Mouse (Mus musculus): ENCODE data around the gene Zbtb12.
A peak's percentile ranks its signal among the peaks of the same experiment; 100 is the strongest.
"Not testable (repeated sequence)": the region's sequence is repeated elsewhere in the genome, so short reads cannot be mapped to it uniquely, and the experiment has no call there.

Gene Zbtb12

DNA sequence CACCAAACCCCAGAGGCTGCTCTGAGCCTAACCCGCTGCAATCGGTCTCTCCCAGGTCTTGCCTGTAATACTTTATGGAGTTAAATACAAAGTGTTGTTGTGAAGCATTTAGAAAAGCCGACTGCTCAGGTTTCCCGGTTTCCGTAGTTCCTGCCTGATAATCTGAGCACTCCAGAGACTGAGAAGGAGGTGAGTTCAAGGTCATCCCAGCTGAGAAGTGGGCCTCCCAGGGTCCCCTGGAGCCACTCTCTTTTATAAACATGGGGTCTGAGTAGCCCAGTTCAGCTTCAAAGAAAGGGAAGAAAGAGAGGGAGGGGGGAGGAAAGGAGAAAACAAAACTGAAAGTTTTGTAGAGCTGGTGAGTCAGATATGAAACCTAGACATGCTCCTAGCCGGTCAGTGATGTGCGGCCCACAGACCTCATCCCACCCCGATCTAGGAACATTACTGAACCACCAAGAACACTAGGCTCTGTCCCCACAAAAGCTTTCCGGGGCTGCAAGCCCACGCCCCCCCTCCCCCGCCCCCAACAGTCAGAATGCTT lies at the start of gene Zbtb12:
Gene Zbtb12 (plus strand): TSS at position 148 of the 544 bp plus-strand sequence.
- no peak for DNase-seq (ENCODE audit: extremely low spot score)

DNA sequence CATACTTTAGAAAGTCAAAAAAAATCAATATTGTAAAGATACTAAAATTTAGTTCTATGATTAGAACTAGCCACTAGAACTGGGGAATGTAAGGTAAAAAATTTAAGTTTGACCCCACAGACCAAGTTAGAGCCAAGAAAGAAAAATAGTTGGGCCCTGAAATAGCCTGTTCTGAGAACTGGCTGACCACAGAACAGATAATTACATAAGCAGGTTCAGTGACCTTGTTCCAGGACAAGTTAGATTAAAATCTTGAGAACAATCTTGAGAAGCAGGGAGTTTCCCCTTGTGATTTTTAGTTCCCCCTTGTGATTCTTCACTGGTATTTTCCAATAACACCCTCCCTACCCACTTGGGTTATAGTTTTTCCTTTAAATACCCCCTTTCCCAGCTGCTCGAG lies 48.5 kb upstream of the Zbtb12 start:
- DNase-seq (ENCODE audit: extremely low spot score): not testable (repeated sequence)

DNA sequence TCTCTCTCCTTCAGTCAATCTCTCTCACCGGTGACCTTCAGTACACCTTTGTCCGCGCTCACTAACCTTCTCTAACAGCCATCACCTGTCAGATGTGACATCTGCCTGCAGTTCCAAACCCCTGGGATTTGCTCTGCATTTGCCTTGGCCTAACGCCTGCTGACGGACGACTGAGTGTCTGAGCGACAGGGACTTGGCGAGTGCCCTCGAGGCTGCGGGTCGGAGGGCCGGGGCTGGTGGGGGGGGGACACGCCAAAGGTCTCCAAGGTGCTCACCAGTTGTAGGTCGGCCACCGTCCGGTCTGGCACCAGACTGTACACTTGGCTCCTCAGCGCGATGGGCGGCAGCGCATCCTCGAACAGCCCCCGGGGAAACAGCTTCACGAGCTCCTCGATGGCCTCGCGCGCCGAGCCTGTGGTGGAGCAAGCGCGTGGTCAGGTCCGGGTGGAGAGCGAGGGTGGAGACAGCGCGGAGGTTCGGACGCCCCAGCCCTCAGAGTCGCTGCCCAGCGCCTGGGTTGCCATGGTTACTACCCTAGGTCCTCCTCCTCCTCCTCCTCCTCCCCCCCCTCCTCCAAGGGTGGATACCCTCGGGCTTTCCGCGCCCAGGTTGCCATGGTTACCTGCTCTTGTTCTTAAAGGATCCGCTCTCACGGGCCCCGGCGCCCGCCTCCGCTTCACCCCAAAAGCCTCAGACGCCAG lies 43.0 kb upstream of the Zbtb12 start:
- DNase-seq (ENCODE audit: extremely low spot score): no peak

DNA sequence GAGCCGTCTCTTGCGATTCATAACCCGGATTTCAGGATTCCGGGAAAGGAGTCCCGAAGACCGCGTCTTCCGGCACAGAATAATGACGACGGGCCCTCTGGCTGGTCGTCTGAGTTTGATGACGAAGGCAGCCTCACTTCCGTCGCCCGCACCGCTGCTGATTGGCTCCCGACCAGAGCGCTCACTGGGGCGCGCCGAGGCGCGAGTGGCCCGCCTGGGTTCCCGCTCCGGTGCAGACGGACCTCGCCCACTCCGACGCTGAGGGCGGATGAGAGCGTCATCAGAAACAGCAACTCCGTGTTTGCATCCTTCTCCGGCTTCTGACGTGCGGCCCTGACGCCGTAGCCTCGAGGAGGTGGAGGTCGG lies 42.4 kb upstream of the Zbtb12 start, which contains the start of the genes Stk19 and Dxo:
Gene Stk19 (minus strand): TSS at position 90 of the 366 bp plus-strand sequence.
Gene Dxo (plus strand): TSS at position 164 of the 366 bp plus-strand sequence.
- DNase-seq (ENCODE audit: extremely low spot score): peak; percentile 98

DNA sequence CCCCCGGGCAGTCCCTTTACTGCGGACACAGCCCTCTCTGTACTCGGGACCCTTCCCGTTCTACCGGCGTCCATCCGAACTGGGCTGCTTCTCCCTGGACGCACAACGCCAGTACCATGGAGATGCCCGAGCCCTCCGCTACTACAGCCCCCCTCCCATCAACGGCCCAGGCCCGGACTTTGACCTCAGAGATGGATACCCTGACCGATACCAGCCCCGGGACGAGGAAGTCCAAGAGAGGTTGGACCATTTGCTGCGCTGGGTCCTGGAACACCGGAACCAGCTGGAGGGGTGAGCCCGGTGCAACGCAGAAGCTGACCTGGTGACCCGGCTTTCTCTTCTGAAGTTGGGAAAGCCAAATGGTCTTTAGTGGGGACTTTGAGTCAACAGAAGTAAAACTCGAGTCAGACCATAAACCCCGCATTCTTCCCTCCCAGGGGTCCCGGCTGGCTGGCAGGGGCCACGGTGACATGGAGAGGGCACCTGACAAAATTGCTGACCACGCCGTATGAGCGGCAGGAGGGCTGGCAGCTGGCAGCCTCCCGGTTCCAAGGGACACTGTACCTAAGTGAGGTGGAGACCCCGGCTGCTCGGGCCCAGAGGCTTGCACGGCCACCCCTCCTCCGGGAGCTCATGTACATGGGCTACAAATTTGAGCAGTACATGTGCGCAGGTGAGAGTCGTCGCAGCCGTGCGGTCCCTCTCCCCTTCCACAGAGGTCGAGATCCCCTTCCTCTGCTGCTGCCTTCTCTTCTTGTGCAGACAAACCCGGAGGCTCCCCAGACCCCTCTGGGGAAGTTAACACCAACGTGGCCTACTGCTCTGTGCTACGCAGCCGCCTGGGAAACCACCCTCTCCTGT lies 41.6 kb upstream of the Zbtb12 start:
- no peak for DNase-seq (ENCODE audit: extremely low spot score)

DNA sequence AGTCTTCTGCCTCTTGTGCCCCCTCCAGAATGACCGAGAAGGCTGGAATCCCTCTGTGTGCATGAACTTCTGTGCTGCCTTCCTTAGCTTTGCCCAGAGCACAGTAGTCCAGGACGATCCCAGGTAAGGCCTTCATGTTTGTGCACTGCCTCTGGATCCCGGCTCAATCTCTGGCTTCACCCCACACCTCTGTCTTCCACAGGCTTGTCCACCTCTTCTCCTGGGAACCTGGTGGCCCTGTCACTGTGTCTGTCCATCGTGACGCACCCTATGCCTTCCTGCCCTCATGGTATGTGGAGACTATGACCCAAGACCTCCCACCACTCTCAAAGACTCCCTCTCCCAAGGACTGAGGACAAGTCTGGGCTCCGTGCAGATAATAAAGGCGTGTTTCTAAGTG lies 40.5 kb upstream of the Zbtb12 start:
- DNase-seq (ENCODE audit: extremely low spot score): no peak

DNA sequence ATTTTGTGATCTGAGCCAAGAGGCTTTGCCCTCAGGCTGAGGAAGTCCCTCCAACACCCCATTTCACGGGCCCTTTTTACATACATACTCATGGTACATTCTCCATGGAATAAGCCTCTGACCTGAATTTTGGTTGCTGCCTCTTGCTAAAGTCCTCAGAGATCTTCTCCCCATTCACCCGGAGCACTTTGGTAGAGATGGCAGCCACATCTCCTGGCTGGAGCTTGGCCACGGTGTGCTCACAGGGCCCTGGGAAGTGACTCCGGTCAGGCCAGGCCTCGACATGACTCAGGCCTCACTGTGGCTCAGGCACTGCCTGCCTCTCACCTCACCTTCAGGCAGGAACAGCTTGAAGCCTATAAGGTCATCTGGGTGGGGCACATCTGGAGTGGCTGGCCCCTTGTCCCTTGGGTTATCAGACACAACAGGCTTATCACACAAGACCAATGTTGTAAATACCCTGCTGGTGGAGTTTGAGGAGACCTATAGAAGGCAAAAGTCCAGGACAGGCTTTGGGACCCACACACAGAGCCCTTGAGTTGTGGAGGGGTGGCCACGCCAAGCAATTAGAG lies 38.5 kb upstream of the Zbtb12 start:
- DNase-seq (ENCODE audit: extremely low spot score): no peak

DNA sequence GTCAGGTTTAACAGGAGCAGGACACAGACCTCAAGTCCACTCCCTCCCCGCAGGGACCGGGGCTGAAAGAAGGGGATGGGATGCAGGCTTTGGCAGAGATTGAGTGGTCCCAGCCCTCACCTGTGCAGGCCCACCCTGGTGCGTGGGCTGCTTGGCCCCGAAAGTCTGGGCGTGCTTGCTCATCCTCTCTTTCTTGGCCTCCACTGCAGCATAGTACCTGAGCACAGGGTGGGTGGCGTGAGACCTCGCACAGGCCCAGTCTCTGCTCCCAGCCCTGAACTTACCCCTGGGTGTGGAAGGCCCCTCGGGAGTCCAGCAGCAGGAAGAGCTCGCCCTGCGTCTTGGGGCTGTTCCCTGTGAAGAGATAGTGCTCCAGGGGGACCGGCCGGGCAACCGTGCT lies 34.4 kb upstream of the Zbtb12 start:
- no peak for DNase-seq (ENCODE audit: extremely low spot score)

DNA sequence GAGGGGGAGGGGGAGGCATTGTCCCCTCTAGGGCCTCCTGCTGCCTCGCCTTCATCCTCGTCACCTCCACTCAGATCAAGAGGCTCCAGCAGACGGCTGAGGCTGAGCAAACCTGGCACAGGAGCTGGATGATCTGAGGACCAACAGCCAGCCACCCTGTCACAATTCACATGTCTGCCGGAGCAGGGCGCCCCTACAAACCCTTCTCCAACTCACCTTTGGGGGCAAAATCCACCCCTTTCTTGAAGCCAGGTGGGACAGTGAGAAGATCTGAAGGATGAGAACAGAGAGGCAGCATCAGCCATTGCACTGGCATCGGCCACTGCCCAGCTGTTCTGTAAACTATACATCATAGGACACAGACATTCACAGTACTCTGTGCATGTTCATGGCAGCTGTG lies 32.1 kb upstream of the Zbtb12 start:
- no peak for DNase-seq (ENCODE audit: extremely low spot score)

DNA sequence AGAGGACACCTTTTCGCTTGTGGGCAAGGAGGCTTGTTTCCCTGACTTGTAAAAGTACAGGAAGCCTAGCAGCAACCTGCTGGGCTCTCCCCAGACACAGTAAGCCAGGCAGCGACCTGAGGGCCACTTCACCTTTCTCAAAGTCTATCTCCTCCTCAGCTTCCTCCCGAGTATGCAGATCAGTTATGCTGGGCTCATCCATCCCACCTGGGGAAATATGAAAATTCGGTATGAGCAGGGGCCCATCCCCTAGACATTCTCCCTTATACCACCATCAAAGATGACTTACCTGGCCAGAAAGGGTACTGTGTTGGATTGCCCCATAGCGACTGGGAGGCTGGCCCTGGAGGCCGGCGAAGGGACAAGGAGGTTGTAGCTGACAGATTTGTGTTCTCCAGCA lies 31.7 kb upstream of the Zbtb12 start:
- no peak for DNase-seq (ENCODE audit: extremely low spot score)

DNA sequence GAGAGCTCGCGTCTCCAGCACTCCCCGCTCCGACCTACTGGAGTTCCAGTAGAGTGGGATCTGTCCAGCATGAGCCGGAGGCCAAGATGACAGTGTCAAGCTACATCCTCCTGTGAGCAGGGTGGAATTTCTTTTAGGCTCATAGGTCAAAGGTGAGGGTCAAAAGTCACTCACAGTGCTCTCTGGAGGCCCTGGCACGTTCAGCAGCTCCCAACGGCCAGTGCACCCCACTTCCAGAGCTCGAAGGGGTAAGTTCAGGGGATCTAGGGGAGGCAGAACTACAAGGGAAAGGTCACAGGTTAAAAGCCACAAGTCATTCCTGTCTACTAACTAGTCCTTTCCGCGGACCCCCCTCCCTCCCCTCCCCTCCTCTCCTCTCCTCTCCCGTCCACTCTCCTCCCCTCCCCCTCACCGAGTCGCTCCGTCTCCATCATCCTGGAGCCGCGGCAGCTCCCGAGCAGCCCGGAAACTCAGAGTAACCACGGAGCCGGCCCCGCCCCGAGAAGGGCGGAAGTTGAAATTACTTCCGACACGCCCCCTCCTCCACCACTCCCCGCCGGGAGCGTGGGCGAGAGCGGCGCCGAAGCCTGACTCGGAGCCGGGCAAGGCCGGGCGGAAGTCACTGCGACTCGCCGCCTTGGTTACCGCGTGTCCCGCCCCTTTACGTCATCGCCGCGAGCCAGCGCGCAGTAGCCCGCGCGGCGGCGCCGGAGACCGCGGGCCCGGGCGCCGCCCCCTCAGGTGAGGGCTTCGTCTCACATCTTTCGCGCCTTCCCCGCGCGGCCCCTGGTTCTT lies 29.4 kb upstream of the Zbtb12 start, which contains the start of the genes Skiv2l and Nelfe:
Gene Skiv2l (minus strand): TSS at position 489 of the 795 bp plus-strand sequence.
Gene Nelfe (plus strand): TSS at position 670 of the 795 bp plus-strand sequence.
- peak; percentile 98 for DNase-seq (ENCODE audit: extremely low spot score)

DNA sequence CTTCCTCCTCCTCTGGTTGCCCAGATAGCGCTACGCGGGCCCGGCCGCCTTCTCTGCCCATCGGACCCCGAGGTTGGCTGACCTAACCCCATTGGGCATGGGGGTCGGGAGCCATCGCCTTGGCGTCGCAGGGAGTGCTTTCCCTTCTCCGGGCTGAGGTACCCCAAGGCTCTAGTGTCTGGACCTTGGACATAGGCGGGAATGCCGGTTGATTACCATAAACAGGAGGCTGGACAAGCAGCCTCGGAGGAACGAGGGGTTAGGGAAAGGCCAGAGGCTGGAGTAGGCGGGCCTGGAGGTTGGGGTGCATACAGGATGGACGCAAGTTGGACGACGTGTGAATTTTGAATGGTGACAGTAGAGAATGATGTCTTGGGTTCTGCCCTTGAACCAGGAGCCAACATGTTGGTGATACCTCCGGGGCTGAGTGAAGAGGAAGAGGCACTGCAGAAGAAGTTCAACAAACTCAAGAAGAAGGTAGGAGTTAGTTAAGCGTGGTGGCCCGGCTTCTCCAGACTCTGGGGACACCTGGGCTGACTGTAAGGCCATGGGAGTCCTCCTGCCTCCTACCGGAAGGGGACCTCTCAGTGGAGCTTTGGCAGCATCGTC lies 28.7 kb upstream of the Zbtb12 start:
- DNase-seq (ENCODE audit: extremely low spot score): no peak

DNA sequence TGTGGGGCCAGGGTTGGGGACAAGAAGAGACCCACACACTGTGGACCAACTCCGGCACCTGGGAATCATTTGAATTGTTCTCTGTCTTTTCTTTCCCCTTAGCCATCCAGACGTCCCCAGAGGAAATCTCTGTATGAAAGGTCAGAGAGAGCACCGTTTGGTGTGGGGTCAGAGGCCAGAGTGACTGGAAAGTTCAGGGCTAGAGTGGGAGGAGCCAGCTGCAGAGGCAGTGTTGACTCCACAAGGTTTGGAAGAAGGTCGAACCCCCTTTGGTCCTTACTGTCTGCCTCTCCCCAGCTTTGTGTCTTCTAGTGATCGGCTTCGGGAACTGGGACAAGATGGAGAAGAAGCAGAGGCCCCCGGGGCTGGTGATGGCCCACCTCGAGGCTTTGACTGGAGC lies 25.8 kb upstream of the Zbtb12 start:
- DNase-seq (ENCODE audit: extremely low spot score): no peak

DNA sequence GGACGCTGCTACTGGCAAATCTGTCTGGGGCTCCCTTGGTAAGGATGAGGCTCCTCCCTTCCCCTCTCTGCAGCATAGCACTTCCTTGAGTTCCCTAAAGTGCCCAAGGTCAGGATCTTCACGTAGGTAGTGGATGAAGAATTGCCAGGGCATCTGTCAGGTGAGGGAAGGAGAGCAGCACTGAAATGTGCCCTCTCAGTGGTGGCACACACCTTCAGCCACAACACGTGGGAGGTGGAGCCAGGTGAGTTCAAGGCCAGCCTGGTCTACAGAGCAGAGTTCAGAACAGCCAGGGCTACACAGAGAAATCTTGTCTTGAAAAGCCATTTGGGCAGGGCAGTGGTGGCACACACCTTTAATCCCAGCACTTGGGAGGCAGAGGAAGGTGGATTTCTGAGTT lies 24.5 kb upstream of the Zbtb12 start:
- DNase-seq (ENCODE audit: extremely low spot score): no peak

DNA sequence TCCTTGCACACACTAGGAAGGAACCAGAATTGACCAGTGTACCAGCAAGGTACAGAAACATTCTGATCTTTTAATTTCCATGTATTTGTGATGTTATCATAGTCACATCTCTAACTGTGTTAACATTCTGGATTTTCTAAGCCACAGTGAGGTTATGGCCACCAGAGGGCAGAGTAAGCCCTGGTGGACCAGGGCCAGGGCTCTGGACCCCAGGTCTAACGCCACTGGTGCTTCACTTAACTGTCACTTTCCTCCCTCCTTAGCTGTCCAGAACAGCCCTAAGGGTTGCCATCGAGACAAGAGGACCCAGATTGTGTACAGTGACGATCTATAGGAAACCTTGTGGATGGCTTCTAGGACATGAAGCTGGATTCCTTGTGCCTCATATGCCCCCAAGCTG lies 23.5 kb upstream of the Zbtb12 start:
- peak; percentile 42 for DNase-seq (ENCODE audit: extremely low spot score)

DNA sequence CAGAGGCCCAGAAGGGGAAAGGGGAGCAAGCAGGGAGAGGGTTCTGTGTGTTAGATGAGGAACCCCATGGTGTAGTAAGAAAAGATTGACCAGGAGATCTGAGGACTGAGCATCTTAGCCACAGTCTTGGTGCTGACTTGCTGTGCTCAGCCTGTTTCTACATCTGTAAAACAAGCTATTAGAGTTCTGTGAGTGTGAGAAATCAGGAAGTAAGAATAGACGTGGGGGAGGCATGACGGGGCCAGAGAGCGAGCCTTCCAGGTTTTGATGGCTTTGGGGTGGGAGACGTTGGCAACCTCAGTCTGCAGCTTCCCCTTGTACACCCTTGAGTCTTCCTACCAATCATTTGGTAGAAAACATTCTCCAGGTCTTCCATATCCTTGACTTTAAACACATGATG lies 20.6 kb upstream of the Zbtb12 start:
- DNase-seq (ENCODE audit: extremely low spot score): no peak

DNA sequence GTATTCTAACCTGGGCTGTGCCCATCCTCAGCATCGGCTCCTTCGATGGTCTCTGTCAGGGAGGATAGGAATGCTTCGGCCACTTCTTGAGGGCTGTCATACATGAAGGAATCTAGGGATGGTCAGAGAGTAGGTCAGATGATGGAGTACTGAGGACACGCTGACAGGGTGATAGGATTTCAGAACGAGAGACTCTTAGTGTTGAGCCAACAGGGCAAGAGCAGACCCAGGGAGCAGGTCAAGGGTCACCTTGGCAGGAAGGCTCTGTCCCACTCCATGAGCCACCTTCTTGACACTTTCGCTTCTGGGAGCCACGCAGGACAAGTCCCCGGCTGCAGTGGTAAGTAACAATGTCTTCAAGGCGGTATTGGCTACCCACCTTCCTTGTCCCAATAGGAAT lies 18.8 kb upstream of the Zbtb12 start:
- DNase-seq (ENCODE audit: extremely low spot score): no peak

DNA sequence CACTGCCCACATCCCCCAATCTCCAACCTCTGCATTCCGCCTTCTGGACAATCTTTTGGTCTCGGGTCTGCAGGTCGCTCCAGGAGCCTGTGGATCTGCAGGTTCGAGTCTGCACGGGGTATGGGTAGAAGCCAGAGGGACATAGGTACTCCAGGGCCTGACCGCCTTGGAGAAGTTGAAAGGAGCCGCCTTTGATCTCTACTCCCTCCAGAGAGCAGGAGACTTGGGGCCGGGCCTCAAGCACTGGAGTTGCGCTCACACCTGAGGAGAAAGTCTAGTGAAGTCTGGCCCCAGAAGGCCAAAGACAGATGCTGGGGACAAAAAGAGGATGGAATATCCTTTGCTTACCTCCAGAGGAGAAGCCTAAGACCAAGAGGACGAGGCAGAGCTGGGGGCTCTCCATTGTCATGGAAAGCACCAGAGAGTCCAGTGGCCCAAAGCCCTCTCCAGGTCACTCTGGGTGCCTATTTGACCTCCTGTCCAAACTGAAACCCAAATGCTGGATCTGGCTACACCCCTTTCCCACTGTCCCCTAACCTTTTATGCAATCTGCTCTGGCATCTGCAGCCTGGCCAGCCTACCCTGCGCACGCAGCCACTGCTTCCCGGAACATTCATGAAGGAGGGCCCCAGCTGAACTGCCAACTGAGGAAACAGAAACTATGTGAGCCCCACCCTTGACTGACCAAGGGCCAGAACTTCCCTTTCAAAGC lies 17.4 kb upstream of the Zbtb12 start:
- DNase-seq (ENCODE audit: extremely low spot score): no peak

DNA sequence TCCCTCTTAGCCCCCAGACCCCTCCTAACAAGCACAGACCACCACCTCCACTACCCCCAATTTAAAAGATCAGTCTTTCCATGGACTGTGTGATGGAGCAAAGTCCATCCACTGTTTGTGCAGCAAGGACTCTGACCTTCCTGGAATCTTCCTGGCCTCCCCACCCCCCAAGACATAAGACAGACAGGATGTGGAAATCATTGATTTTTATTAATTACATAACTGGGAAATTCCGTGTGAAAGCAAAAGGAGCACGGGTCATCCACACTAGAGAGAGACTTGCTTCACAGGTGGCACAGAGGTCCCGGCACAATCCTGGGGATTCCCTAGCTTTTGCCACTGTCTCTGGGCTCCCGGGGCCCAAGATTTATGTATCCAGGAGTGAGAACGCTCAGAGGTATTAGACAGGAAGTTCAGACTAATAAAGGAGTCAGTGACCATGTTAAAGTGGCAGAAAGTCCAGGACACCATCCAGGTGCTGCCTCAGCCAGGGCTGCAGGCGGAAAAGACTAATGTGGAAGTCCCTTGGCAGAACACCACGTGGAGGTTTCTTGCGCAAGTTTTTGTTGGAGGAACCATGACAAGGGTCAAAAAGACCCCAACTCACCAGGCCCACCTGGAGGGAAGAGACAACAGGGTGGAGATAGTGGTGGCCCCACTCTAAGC lies 16.7 kb upstream of the Zbtb12 start, which contains the start of gene Cfb:
Gene Cfb (minus strand): TSS at position 103 of the 666 bp plus-strand sequence.
- DNase-seq (ENCODE audit: extremely low spot score): no peak

DNA sequence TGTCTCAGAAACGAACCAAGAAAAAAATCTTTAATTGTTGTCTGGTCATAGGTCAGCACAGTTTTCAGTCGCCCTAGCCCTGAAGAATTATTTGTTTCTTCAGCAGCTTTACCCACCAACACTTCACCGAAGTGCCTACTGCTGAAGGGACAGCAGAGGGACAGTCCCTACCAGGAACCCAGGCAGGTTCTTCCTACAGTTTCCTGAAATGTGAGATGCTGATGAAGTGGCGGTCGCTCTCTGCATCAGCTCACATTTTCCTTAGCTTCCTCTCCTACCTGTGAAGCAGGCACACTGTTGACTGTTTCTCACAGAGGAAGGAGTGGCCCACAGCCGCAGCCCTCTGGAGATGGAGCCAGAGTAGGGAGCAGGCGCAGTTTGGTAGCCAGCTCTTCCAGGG lies 13.3 kb upstream of the Zbtb12 start:
- DNase-seq (ENCODE audit: extremely low spot score): no peak

Measured in embryo, embryonic 9.5 days (tissue).